Mouse (Mus musculus): ENCODE results near the gene Sycp3. TPM values are rescaled to one million over a fixed set of nuclear protein-coding genes. Genes with fewer than 3 reads are reported as not detected.

Gene Sycp3
- polyA plus RNA-seq (2012; rRNA removed): 0.02 TPM in 2 replicates

DNA sequence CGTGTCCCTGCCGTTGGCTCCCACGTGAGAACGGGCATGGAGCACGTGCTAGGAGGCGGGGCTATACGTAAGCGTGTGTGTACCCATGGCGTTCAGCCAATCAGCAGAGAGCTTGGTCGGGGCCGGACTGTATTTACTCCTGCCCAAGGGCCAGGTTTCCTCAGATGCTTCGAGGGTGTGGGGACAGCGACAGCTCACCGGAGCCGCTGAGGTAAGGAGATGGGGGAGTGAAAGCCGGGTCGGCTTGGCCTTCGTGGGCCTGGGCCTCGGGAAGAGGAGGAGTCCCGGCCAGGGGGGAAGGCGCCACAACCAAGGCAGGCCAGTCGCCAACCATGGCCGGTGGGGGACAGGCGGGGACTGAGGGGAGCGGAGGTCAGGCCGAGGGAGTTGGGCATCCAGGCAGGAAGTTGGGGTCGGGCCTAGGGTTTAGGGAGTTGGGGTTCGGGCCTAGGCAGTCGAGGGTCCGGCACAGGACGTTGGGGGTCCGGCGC lies at the start of gene Sycp3:
Gene Sycp3 (plus strand): TSS at position 68 of the 491 bp plus-strand sequence.

GRCm38 (mm10) chr10:88503421-88504314 lies 44.3 kb downstream of the Sycp3 start, which contains the start of gene Chpt1:
Chpt1 (minus strand) TSS chr10:88504073.

Other genes starting within 250 kb of the Sycp3 start
- 0.85 and 1.4 TPM in 2 replicates for gene Dram1, start 80.5 kb upstream of the Sycp3 start, polyA plus RNA-seq (2012; rRNA removed)
- gene Gnptab, start 80.4 kb upstream of the Sycp3 start, polyA plus RNA-seq (2012; rRNA removed): 4.7 and 5.2 TPM in 2 replicates
- 0.69 and 1.1 TPM in 2 replicates for gene Chpt1, start 44.5 kb downstream of the Sycp3 start, polyA plus RNA-seq (2012; rRNA removed)
- 0.12 and 1.8 TPM in 2 replicates for gene Mybpc1, start 145.6 kb downstream of the Sycp3 start, polyA plus RNA-seq (2012; rRNA removed)
- 3.0 and 5.4 TPM in 2 replicates for gene Spic, start 225.4 kb downstream of the Sycp3 start, polyA plus RNA-seq (2012; rRNA removed)